ENCODE assay signal across 8 mouse cellular contexts in the genomic region with DNA sequence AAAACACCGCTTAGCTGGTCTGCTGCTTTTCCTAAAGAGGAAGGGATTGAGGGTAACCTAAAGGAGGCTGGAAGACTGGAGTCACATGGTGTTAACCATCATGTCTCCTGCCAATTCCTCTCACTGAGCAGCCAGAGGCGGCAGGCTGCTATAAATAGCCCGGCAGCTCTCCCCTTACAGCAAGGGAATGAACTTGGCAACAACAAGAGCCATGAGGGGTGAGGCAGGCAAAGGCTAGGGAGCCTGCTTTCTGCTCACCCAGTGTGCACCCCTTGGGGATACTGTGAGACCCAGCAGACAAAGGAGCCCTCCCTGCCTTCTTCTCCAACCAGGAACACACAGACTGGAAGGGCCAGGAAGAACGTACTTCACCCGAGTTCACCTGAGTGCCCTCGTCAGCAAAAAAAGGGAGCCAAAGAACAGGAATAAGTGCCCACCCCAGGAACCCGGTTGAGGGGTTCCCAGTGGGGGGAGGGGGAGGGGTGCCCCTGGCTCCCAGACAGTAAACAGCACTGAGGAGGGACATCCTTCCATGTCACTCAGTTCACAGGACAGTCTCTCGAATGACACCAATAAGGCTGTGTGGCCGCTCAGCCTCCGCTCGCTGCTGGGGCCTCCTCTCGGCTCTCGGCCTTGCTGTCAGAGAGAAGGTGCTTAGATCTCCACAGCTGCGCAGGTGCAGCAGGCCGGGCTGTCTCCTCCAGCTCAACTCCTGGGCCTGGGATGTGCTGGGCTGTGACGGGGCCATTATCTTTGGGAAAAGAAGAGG. TPM values are rescaled to one million over a fixed set of nuclear protein-coding genes. Genes with fewer than 3 reads are reported as not detected.
DNase-seq lines count a peak whose midpoint lies in the region; ATAC-seq and TF ChIP-seq lines count a peak whose summit lies in the region.

No protein-coding gene starts in this region.

- peaks cover 10% of the 10 kb centered on the region for H3K4me1 ChIP-seq in forebrain, postnatal 0 days (ENCODE audit: insufficient read depth)
- H3K4me1 ChIP-seq in hindbrain, embryonic 15.5 days (replicated peaks), result peaks cover 12% of the 10 kb centered on the region

- no peaks in the 10 kb centered on the region for H3K27me3 ChIP-seq in Patski
- H3K27me3 ChIP-seq in forebrain, postnatal 0 days (ENCODE audit: insufficient read depth, low read length), result no peaks in the 10 kb centered on the region
- no peaks in the 10 kb centered on the region for H3K27me3 ChIP-seq in hindbrain, embryonic 15.5 days

- H3K9me3 ChIP-seq in forebrain, postnatal 0 days (ENCODE audit: low read length), result no peaks in the 10 kb centered on the region
- no peaks in the 10 kb centered on the region for H3K9me3 ChIP-seq in hindbrain, embryonic 15.5 days

- CTCF ChIA-PET in Patski (lab: Charles Lee), result interaction anchor here (1.0 kb wide), 1 partner anchor 82 kb away, joined by 3 read pairs; no protein-coding TSS in a partner anchor

- 57% methylated on average over 16 of the region's 16 CpGs for WGBS in forebrain, postnatal 0 days
- WGBS in hindbrain, embryonic 15.5 days, result 63% methylated on average over 16 of the region's 16 CpGs

- peak; percentile 42 for ATAC-seq in Patski
- peak; percentile 92 for ATAC-seq in forebrain, postnatal 0 days
- peak; percentile 73 for ATAC-seq in hindbrain, embryonic 15.5 days (ENCODE audit: low FRiP score, low read depth)

- H3K9ac ChIP-seq in forebrain, postnatal 0 days, result 0 out of 2 replicates have a peak overlapping the region, but pooled peaks have one; percentile 14
- H3K9ac ChIP-seq in hindbrain, embryonic 15.5 days, result no peak overlapping the region

- 0 out of 2 replicates have a peak overlapping the region, but pooled peaks have one; percentile 29 for H3K27ac ChIP-seq in forebrain, postnatal 0 days (ENCODE audit: low read depth, low read length)
- H3K27ac ChIP-seq in hindbrain, embryonic 15.5 days (replicated peaks), result peak overlapping the region; percentile 61

- no peaks in the 10 kb centered on the region for H3K36me3 ChIP-seq in forebrain, postnatal 0 days (ENCODE audit: insufficient read depth)
- H3K36me3 ChIP-seq in hindbrain, embryonic 15.5 days, result peaks cover 4% of the 10 kb centered on the region; the same call in 1 of the 2 replicates

- TF ChIP-seq CTCF in Patski (IDR thresholded peaks at IDR 0.05), result no peak
- TF ChIP-seq CTCF in forebrain, postnatal 0 days (IDR thresholded peaks at IDR 0.05; ENCODE audit: low read depth), result peak; percentile 13; the same call in 1 of the 2 replicates

- POLR2A ChIA-PET in Patski (lab: Charles Lee), result no interaction called here

- no peak overlapping the region for H3K4me2 ChIP-seq in forebrain, postnatal 0 days (ENCODE audit: low read depth)
- no peak overlapping the region for H3K4me2 ChIP-seq in hindbrain, embryonic 15.5 days

- DNase-seq in 3T3-L1 (ENCODE audit: low read depth, low spot score) (peak; percentile 86), Patski (ENCODE audit: low read depth, low spot score) (peak; percentile 59)
- peak; percentile 56 for DNase-seq in forebrain, postnatal 0 days
- peak; percentile 56 for DNase-seq in lung, postnatal 14 days
- DNase-seq in left cerebral cortex, adult 11 months (ENCODE audit: low spot score), result no peak
- no peak for DNase-seq in urinary bladder, postnatal 4 days (ENCODE audit: low spot score in 2 of 2)
- DNase-seq in T-cell, adult 2 months (ENCODE audit: low spot score), result no peak

- no peak overlapping the region for H3K4me3 ChIP-seq in forebrain, postnatal 0 days (ENCODE audit: low read depth, low read length)
- H3K4me3 ChIP-seq in hindbrain, embryonic 15.5 days, result no peak overlapping the region

- in situ Hi-C loops in Patski (cut with MboI; ENCODE audit: low pct_unique_long_range_greater_than_20kb), result loop anchor here (10.0 kb wide), 1 partner anchor 302 kb away; no protein-coding TSS in a partner anchor

RNA-seq across cellular contexts. Expression of a gene that starts 57.8 kb away (rescaled TPM):
- polyA plus RNA-seq in Patski (2021), result 2.3 TPM
- 8.2 and 8.4 TPM in 2 replicates for total RNA-seq in forebrain, postnatal 0 days (2014; rRNA removed)
- polyA plus RNA-seq in forebrain, postnatal 0 days (2015; fragmentation: Nextera tagmentation; extraction: Ambion mirVana), result 1.8 and 2.5 TPM in 2 replicates
- polyA plus RNA-seq in hindbrain, embryonic 15.5 days (2015; fragmentation: Nextera tagmentation; extraction: Ambion mirVana), result 2.1 and 2.4 TPM in 2 replicates

Comparison
In these comparisons a context has a peak if more than half of its experiments do, and no peak if none do; other contexts are left out.
1. DNase-seq: peak in 3T3-L1 (single experiment), Patski (single experiment), forebrain, postnatal 0 days (single experiment) and lung, postnatal 14 days (single experiment); none in left cerebral cortex, adult 11 months (single experiment), urinary bladder, postnatal 4 days (0 of 2) and T-cell, adult 2 months (single experiment).
2. ATAC-seq: peak in every context shown above with its lines; median percentile 92 in forebrain, postnatal 0 days; 73 in hindbrain, embryonic 15.5 days; 42 in Patski.